Mouse (Mus musculus) liver, postnatal 0 days (tissue): ENCODE results near the gene Art5. TPM values are rescaled to one million over a fixed set of nuclear protein-coding genes. Genes with fewer than 3 reads are reported as not detected.

Experiments used
- ATAC-seq: fragments of 200-750 bp; cut with Nextera tagmentation; 2 replicates; pipeline ENCODE4 v1.8.0; 2017; ENCODE audit warnings: mild to moderate bottlenecking, moderate library complexity
- DNase-seq: peaks from one replicate; pipeline ENCODE4 v3.0.0-alpha.2; 2016
- H3K27ac ChIP-seq: fragments of 300-500 bp; sonication (generic); 2 replicates; pipeline ENCODE4 v1.5.1; 2014; ENCODE audit warnings: antibody characterized with exemption, moderate library complexity, mild to moderate bottlenecking, low read depth
- H3K27me3 ChIP-seq: fragments of 300-500 bp; sonication (generic); 2 replicates; pipeline ENCODE4 v1.6.1; 2014; ENCODE audit warnings: low read length, control low read depth, mixed read lengths; ENCODE audit not compliant: insufficient read depth
- H3K36me3 ChIP-seq: fragments of 300-500 bp; sonication (generic); replicated peaks from 2 replicates; pipeline ENCODE4 v1.6.1; 2014; ENCODE audit warnings: mild to moderate bottlenecking, control low read depth, low read length, moderate library complexity, mixed read lengths; ENCODE audit not compliant: insufficient read depth
- H3K4me1 ChIP-seq: fragments of 300-500 bp; sonication (generic); 2 replicates; pipeline ENCODE4 v1.6.1; 2014; ENCODE audit warnings: antibody characterized with exemption, mild to moderate bottlenecking, control low read depth; ENCODE audit not compliant: insufficient read depth
- H3K4me2 ChIP-seq: fragments of 300-500 bp; sonication (generic); 2 replicates; pipeline ENCODE4 v1.6.1; 2014; ENCODE audit warnings: low read depth, mild to moderate bottlenecking, low read length, moderate library complexity, mixed read lengths
- H3K4me3 ChIP-seq: fragments of 300-500 bp; sonication (generic); 2 replicates; pipeline ENCODE4 v1.5.1; 2014; ENCODE audit warnings: low read depth, low read length
- H3K9ac ChIP-seq: fragments of 300-500 bp; sonication (generic); replicated peaks from 2 replicates; pipeline ENCODE4 v1.6.1; 2014; ENCODE audit warnings: mild to moderate bottlenecking, moderate library complexity
- H3K9me3 ChIP-seq: fragments of 300-500 bp; sonication (generic); 2 replicates; pipeline ENCODE4 v1.6.1; 2016; ENCODE audit warnings: mild to moderate bottlenecking, control low read depth, low read length, mixed read lengths
- CTCF ChIP-seq: sonication (generic); IDR thresholded peaks from 2 replicates; pipeline ENCODE4 v1.5.1; 2016; ENCODE audit warnings: antibody characterized with exemption, low read depth
- EP300 ChIP-seq: IDR thresholded peaks from 2 replicates; pipeline ENCODE4 v1.6.1; 2016; ENCODE audit warnings: antibody characterized with exemption, low read depth, mild to moderate bottlenecking
- WGBS: fragments of 180-500 bp; shearing (Covaris S2); extraction: QIAGEN DNeasy Blood & Tissue Kit; methylation state at CpG from one replicate; pipeline ENCODE4 v1.1.7; 2014; ENCODE audit not compliant: insufficient replicate concordance; 5-methylcytosine and 5-hydroxymethylcytosine counted together
- polyA plus RNA-seq: library from polyadenylated mRNA; unstranded; fragments of >200 nt; fragmentation: Nextera tagmentation; extraction: Ambion mirVana; gene quantifications from 2 replicates; pipeline ENCODE4 v1.2.1, GENCODE M21; 2015

Art5 gene
- polyA plus RNA-seq, 1 experiment from 2014 or later, result 0.13 TPM

GRCm38 (mm10) chr7:102087336-102087735 is 22.0 kb downstream of the Art5 start:
- Histone ChIP-seq H3K9me3 (no peaks in the 10 kb centered on the region), H3K36me3 (peaks cover 5% of the 10 kb centered on the region), H3K27ac (no peak overlapping the region), H3K4me3 (no peak overlapping the region), H3K4me1 (no peaks in the 10 kb centered on the region), H3K9ac (no peak overlapping the region), H3K4me2 (no peak overlapping the region), H3K27me3 (no peaks in the 10 kb centered on the region)
- 71% methylated on average over 4 of the region's 4 CpGs for WGBS
- ATAC-seq, result no peak
- no peak for TF ChIP-seq CTCF
- no peak for TF ChIP-seq EP300
- DNase-seq, result no peak

GRCm38 (mm10) chr7:102084041-102084696 is 25.1 kb downstream of the Art5 start:
- H3K9me3 ChIP-seq, result no peaks in the 10 kb centered on the region
- no peaks in the 10 kb centered on the region for H3K4me1 ChIP-seq
- no peak for ATAC-seq
- H3K4me2 ChIP-seq, result no peak overlapping the region
- peaks cover 28% of the 10 kb centered on the region for H3K36me3 ChIP-seq
- H3K27ac ChIP-seq, result no peak overlapping the region
- WGBS, result 89% methylated on average over 26 of the region's 26 CpGs
- no peaks in the 10 kb centered on the region for H3K27me3 ChIP-seq
- H3K4me3 ChIP-seq, result no peak overlapping the region
- no peak for DNase-seq
- TF ChIP-seq CTCF (no peak), EP300 (no peak)
- no peak overlapping the region for H3K9ac ChIP-seq

- no peak for TF ChIP-seq EP300
- TF ChIP-seq CTCF, result no peak
- no peaks in the 10 kb centered on the region for H3K9me3 ChIP-seq
- H3K9ac ChIP-seq, result no peak within 1 kb of the TSS
These were observed 26.5 kb downstream of the Art5 start, which contains the start of gene Trpc2 for GRCm38 (mm10) chr7:102082816-102083215. Gene Trpc2, plus strand, starts transcription at chr7:102083116.

GRCm38 (mm10) chr7:102081784-102082183 is 27.5 kb downstream of the Art5 start:
- H3K4me2 ChIP-seq, result no peak overlapping the region
- DNase-seq, result no peak
- no peaks in the 10 kb centered on the region for H3K4me1 ChIP-seq
- H3K36me3 ChIP-seq, result peaks cover 47% of the 10 kb centered on the region
- no peak overlapping the region for H3K27ac ChIP-seq
- no peak overlapping the region for H3K4me3 ChIP-seq
- no peaks in the 10 kb centered on the region for H3K27me3 ChIP-seq
- no peaks in the 10 kb centered on the region for H3K9me3 ChIP-seq
- no peak for ATAC-seq
- no peak for TF ChIP-seq EP300
- TF ChIP-seq CTCF, result no peak
- 93% methylated on average over 5 of the region's 5 CpGs for WGBS
- no peak overlapping the region for H3K9ac ChIP-seq

More at GRCm38 (mm10) chr7:102082816-102083215, 26.5 kb downstream of the Art5 start, which contains the start of gene Trpc2:
- H3K4me1 ChIP-seq, result no peaks in the 10 kb centered on the region
- H3K4me2 ChIP-seq, result no peak within 1 kb of the TSS
- no peak within 1 kb of the TSS for H3K27ac ChIP-seq
- H3K36me3 ChIP-seq, result peaks cover 38% of the 10 kb centered on the region
- no peak within 1 kb of the TSS for H3K4me3 ChIP-seq
- DNase-seq, result no peak
- 80% methylated on average over 5 of the region's 5 CpGs for WGBS
- no peak for ATAC-seq
- H3K27me3 ChIP-seq, result no peaks in the 10 kb centered on the region

GRCm38 (mm10) chr7:102080311-102080710 is 29.0 kb downstream of the Art5 start:
- H3K4me1 ChIP-seq, result no peaks in the 10 kb centered on the region

GRCm38 (mm10) chr7:102078517-102078916 is 30.8 kb downstream of the Art5 start:
- DNase-seq, result peak; percentile 51

More at GRCm38 (mm10) chr7:102080311-102080710, 29.0 kb downstream of the Art5 start:
- Histone ChIP-seq H3K4me3 (no peak overlapping the region), H3K9ac (no peak overlapping the region), H3K9me3 (no peaks in the 10 kb centered on the region), H3K36me3 (peaks cover 55% of the 10 kb centered on the region), H3K27ac (no peak overlapping the region), H3K4me2 (no peak overlapping the region), H3K27me3 (no peaks in the 10 kb centered on the region)
- ATAC-seq (no peak), DNase-seq (no peak)
- WGBS, result 85% methylated on average over 8 of the region's 8 CpGs
- no peak for TF ChIP-seq CTCF
- TF ChIP-seq EP300, result no peak

More at GRCm38 (mm10) chr7:102078517-102078916, 30.8 kb downstream of the Art5 start:
- Histone ChIP-seq H3K27me3 (no peaks in the 10 kb centered on the region), H3K4me3 (no peak overlapping the region), H3K9ac (no peak overlapping the region), H3K36me3 (peaks cover 58% of the 10 kb centered on the region), H3K4me2 (no peak overlapping the region), H3K27ac (no peak overlapping the region), H3K4me1 (no peaks in the 10 kb centered on the region), H3K9me3 (no peaks in the 10 kb centered on the region)
- ATAC-seq, result 0 out of 2 replicates have a peak, but pooled peaks have one; percentile 40
- 80% methylated on average over 7 of the region's 7 CpGs for WGBS
- peak; percentile 84 for TF ChIP-seq CTCF
- no peak for TF ChIP-seq EP300
